Mouse (Mus musculus): ENCODE measurements around the gene Zc3h12d.

DNA sequence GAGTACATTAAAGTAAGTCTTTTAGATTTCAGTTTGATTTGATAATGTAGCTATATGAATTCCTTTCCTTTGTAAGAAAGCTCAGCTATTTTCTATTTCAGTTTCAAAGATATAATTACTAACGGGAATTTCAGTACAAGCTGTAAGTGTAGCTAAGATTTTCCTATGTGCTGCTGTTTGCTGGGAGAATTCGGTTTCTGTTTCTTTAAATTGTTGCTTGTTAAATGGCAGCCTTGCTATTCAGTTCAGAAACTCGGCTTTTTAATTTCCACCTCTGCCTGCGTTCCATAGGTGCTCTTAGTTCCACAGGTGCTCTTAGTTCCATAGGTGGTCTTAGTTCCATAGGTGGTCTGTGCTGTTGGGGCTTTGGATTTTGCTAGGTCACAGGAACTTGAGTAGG is 13.1 kb upstream of the Zc3h12d start:
- TF ChIP-seq TAL1 (IDR thresholded peaks at IDR 0.05; ENCODE audit: low read length), result no peak
- TF ChIP-seq GATA1 (IDR thresholded peaks at IDR 0.05; ENCODE audit: low read length), result no peak
